Mouse (Mus musculus): ENCODE results near the gene Spop. TPM values are rescaled to one million over a fixed set of nuclear protein-coding genes. Genes with fewer than 3 reads are reported as not detected.

Spop gene
- polyA plus RNA-seq, 1 experiment from 2014 or later, result 146 TPM

DNA sequence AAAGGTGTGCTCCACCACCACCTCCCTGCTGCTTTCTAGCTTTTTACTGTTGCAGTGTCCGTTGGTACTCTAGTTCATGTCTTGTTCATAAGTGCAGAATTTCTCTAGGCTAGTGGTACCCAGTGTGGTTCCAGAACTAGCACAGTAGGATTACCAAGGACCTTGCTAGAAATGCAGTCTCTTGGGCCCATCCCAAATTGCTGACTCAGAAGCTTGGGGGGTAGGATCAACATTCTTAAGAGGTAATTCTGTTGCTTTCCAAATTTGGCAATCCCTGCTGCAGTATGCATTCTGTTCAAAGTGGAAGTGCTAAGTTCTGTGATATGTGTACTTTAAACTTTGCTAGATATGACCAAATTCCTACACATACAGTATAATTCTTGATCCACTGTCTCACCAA, 53.9 kb downstream of the Spop start:
- H3K4me1 ChIP-seq (replicated peaks; ENCODE audit: control insufficient read depth, insufficient read depth, low read length), result no peaks in the 10 kb centered on the region
- H3K4me3 ChIP-seq (ENCODE audit: low read depth, low read length), result no peak overlapping the region
- H3K27me3 ChIP-seq (ENCODE audit: control insufficient read depth, insufficient read depth, low read length), result no peaks in the 10 kb centered on the region
- DNase-seq (ENCODE audit: low spot score) (no peak), ATAC-seq (ENCODE audit: low FRiP score) (no peak)
- no peaks in the 10 kb centered on the region for H3K9me3 ChIP-seq (ENCODE audit: control insufficient read depth, low read length)
- H3K4me2 ChIP-seq (replicated peaks; ENCODE audit: low read depth, low read length), result no peak overlapping the region
- no peak overlapping the region for H3K9ac ChIP-seq (ENCODE audit: low read depth, low read length)
- no peaks in the 10 kb centered on the region for H3K36me3 ChIP-seq (ENCODE audit: control insufficient read depth, insufficient read depth, low read length)
- WGBS, result 85% methylated on average over 1 of the region's 1 CpGs
- no peak overlapping the region for H3K27ac ChIP-seq (ENCODE audit: low read depth, low read length)

DNA sequence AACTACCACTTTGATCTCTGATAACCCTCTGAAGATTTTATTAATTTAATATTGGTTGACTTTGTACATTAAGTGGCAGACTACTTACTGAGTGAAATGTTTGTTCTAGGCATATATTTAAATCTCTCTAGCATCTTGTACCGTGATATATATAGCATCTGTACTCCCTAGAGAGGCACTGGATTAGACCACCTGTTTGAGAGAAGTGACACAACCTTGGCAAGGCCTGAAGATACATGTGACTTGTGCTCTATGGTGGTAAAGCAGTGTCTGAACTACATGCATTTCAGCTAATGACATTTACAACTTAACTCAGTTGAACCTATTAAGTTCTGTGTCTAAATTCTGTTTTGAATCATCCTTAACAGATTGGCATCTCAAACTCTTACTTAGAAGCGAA, 59.1 kb downstream of the Spop start:
- no peaks in the 10 kb centered on the region for H3K27me3 ChIP-seq (ENCODE audit: control insufficient read depth, insufficient read depth, low read length)
- H3K9ac ChIP-seq (ENCODE audit: low read depth, low read length), result no peak overlapping the region
- WGBS, result 91% methylated on average over 2 of the region's 2 CpGs
- DNase-seq (ENCODE audit: low spot score) (no peak), ATAC-seq (ENCODE audit: low FRiP score) (no peak)
- H3K27ac ChIP-seq (ENCODE audit: low read depth, low read length), result no peak overlapping the region
- H3K4me1 ChIP-seq (replicated peaks; ENCODE audit: control insufficient read depth, insufficient read depth, low read length), result no peaks in the 10 kb centered on the region
- no peaks in the 10 kb centered on the region; the same call in 1 of the 2 replicates for H3K36me3 ChIP-seq (ENCODE audit: control insufficient read depth, insufficient read depth, low read length)
- no peak overlapping the region for H3K4me3 ChIP-seq (ENCODE audit: low read depth, low read length)
- H3K4me2 ChIP-seq (replicated peaks; ENCODE audit: low read depth, low read length), result no peak overlapping the region
- no peaks in the 10 kb centered on the region for H3K9me3 ChIP-seq (ENCODE audit: control insufficient read depth, low read length)

DNA sequence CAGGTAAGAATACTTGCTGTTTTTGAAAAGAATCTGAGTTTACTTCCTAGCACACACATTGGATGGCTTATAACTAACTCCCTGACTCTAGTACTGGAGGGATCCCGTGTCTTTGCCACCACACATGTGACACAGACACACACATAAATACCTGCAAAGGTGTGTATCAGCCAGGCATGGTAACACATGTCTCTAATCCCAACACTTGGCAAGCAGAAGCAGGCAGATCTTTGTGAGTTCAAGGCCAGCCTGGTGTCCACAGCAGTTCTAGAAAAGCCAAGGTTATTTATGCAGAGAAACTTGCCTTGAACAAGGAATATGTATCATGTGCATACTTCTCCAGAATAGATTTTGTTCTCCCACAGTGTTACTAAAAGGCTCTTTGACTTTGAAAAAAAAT, 59.6 kb downstream of the Spop start:
- 96% methylated on average over 1 of the region's 1 CpGs for WGBS
- no peaks in the 10 kb centered on the region for H3K9me3 ChIP-seq (ENCODE audit: control insufficient read depth, low read length)

DNA sequence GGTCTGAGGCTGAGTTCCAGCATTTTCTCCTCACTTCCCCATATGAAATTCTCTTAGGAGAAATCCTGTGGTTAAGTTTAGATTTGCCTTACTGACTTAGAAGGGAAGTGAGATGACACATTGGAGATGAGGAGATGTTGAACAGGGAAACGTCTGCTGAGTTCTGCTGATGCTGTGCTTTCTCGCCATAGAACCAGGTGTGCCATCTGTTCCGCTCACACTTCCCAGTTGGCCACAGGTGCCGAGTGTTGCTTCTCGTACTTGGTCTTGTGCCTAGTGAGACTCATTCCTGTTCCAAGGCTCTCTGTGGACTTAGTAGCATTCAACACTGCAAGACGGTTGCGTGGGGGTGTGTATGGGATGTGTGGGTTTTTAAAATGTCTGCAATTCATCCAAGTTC, 62.4 kb downstream of the Spop start:
- Histone ChIP-seq H3K4me1 (replicated peaks; ENCODE audit: control insufficient read depth, insufficient read depth, low read length) (no peaks in the 10 kb centered on the region), H3K27ac (ENCODE audit: low read depth, low read length) (no peak overlapping the region), H3K4me3 (ENCODE audit: low read depth, low read length) (no peak overlapping the region), H3K27me3 (ENCODE audit: control insufficient read depth, insufficient read depth, low read length) (no peaks in the 10 kb centered on the region), H3K9me3 (ENCODE audit: control insufficient read depth, low read length) (no peaks in the 10 kb centered on the region), H3K4me2 (replicated peaks; ENCODE audit: low read depth, low read length) (no peak overlapping the region), H3K36me3 (ENCODE audit: control insufficient read depth, insufficient read depth, low read length) (no peaks in the 10 kb centered on the region; the same call in 1 of the 2 replicates), H3K9ac (ENCODE audit: low read depth, low read length) (no peak overlapping the region)
- WGBS, result 94% methylated on average over 7 of the region's 7 CpGs
- ATAC-seq (ENCODE audit: low FRiP score), result no peak
- DNase-seq (ENCODE audit: low spot score), result no peak

More for the DNA sequence above, 59.6 kb downstream of the Spop start:
- H3K36me3 ChIP-seq (ENCODE audit: control insufficient read depth, insufficient read depth, low read length), result no peaks in the 10 kb centered on the region; the same call in 1 of the 2 replicates
- H3K27me3 ChIP-seq (ENCODE audit: control insufficient read depth, insufficient read depth, low read length), result no peaks in the 10 kb centered on the region
- no peak overlapping the region for H3K4me2 ChIP-seq (replicated peaks; ENCODE audit: low read depth, low read length)
- H3K27ac ChIP-seq (ENCODE audit: low read depth, low read length), result no peak overlapping the region
- H3K4me1 ChIP-seq (replicated peaks; ENCODE audit: control insufficient read depth, insufficient read depth, low read length), result no peaks in the 10 kb centered on the region
- DNase-seq (ENCODE audit: low spot score), result no peak
- no peak overlapping the region for H3K4me3 ChIP-seq (ENCODE audit: low read depth, low read length)
- H3K9ac ChIP-seq (ENCODE audit: low read depth, low read length), result no peak overlapping the region
- no peak for ATAC-seq (ENCODE audit: low FRiP score)

DNA sequence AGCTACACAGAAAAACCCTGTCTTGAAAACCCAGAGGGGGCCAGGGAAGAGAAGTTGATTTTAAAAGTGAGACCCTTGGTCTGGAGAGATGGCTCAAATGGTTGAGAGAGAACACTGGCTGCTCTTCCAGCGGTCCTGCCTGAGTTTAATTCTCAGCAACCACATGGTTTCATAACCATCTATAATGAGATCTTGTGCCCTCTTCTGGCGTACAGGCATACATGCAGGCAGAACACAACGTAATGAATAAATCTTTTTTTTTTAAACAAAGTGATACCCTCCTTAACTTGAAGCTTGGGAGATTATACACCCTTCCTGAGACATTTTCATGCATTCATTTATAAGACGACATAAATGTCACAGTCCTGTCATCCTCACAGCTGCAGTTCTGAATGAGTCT, 65.6 kb downstream of the Spop start:
- 85% methylated on average over 4 of the region's 4 CpGs for WGBS
- DNase-seq (ENCODE audit: low spot score), result no peak

DNA sequence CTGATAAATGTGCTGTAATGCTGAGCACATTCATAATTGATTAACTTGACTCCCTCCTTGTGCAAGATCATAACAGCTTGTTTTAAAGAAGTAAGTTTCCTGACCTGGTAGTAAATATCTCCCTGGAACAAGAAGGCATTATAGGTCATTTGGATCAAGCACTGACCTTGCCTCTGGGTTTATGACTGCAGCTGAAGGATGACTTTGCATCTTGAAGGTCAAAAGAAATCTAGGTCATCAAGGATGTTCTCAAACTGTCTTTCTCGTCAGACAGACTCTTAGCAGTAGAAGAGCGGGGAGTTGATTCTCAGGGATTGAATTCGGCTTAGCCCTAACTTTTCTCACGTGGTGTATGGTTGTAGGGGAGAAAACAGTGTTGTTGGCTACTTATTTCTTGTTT, 66.8 kb downstream of the Spop start:
- H3K9me3 ChIP-seq (ENCODE audit: control insufficient read depth, low read length), result no peaks in the 10 kb centered on the region
- no peaks in the 10 kb centered on the region for H3K4me1 ChIP-seq (replicated peaks; ENCODE audit: control insufficient read depth, insufficient read depth, low read length)
- H3K9ac ChIP-seq (ENCODE audit: low read depth, low read length), result no peak overlapping the region
- 86% methylated on average over 4 of the region's 4 CpGs for WGBS
- H3K36me3 ChIP-seq (ENCODE audit: control insufficient read depth, insufficient read depth, low read length), result peaks cover 2% of the 10 kb centered on the region; the same call in 1 of the 2 replicates
- DNase-seq (ENCODE audit: low spot score), result no peak
- no peak overlapping the region for H3K4me3 ChIP-seq (ENCODE audit: low read depth, low read length)
- no peak overlapping the region for H3K4me2 ChIP-seq (replicated peaks; ENCODE audit: low read depth, low read length)
- no peaks in the 10 kb centered on the region for H3K27me3 ChIP-seq (ENCODE audit: control insufficient read depth, insufficient read depth, low read length)
- H3K27ac ChIP-seq (ENCODE audit: low read depth, low read length), result no peak overlapping the region
- no peak for ATAC-seq (ENCODE audit: low FRiP score)

More for the DNA sequence above, 65.6 kb downstream of the Spop start:
- Histone ChIP-seq H3K27me3 (ENCODE audit: control insufficient read depth, insufficient read depth, low read length) (no peaks in the 10 kb centered on the region), H3K4me1 (replicated peaks; ENCODE audit: control insufficient read depth, insufficient read depth, low read length) (no peaks in the 10 kb centered on the region), H3K4me2 (replicated peaks; ENCODE audit: low read depth, low read length) (no peak overlapping the region), H3K9me3 (ENCODE audit: control insufficient read depth, low read length) (no peaks in the 10 kb centered on the region), H3K9ac (ENCODE audit: low read depth, low read length) (no peak overlapping the region), H3K4me3 (ENCODE audit: low read depth, low read length) (no peak overlapping the region), H3K27ac (ENCODE audit: low read depth, low read length) (no peak overlapping the region), H3K36me3 (ENCODE audit: control insufficient read depth, insufficient read depth, low read length) (no peaks in the 10 kb centered on the region; the same call in 1 of the 2 replicates)
- no peak for ATAC-seq (ENCODE audit: low FRiP score)

DNA sequence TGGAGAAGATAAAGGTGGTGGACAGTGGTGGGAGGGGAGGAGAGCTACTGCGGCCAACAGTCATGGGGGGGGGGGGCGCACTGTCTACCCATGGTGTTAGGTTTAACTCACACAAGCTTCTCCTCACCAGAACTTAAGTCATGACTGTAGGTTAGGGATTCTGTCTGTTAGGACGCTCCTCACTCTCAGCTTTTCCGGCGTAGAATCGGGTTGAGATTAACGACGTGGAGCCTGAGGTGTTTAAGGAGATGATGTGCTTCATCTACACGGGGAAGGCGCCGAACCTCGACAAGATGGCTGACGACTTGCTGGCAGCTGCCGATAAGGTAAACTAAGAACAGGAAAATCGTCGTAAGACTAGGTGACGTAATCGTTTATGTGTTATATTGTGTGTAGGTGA, 71.8 kb downstream of the Spop start:
- ATAC-seq (ENCODE audit: low FRiP score), result no peak
- WGBS, result 95% methylated on average over 18 of the region's 18 CpGs
- no peaks in the 10 kb centered on the region for H3K27me3 ChIP-seq (ENCODE audit: control insufficient read depth, insufficient read depth, low read length)
- no peak overlapping the region for H3K27ac ChIP-seq (ENCODE audit: low read depth, low read length)
- no peak for DNase-seq (ENCODE audit: low spot score)
- H3K4me3 ChIP-seq (ENCODE audit: low read depth, low read length), result no peak overlapping the region
- H3K36me3 ChIP-seq (ENCODE audit: control insufficient read depth, insufficient read depth, low read length), result peaks cover 2% of the 10 kb centered on the region; the same call in 1 of the 2 replicates
- no peaks in the 10 kb centered on the region for H3K4me1 ChIP-seq (replicated peaks; ENCODE audit: control insufficient read depth, insufficient read depth, low read length)
- H3K9me3 ChIP-seq (ENCODE audit: control insufficient read depth, low read length), result no peaks in the 10 kb centered on the region
- H3K4me2 ChIP-seq (replicated peaks; ENCODE audit: low read depth, low read length), result no peak overlapping the region
- H3K9ac ChIP-seq (ENCODE audit: low read depth, low read length), result no peak overlapping the region

DNA sequence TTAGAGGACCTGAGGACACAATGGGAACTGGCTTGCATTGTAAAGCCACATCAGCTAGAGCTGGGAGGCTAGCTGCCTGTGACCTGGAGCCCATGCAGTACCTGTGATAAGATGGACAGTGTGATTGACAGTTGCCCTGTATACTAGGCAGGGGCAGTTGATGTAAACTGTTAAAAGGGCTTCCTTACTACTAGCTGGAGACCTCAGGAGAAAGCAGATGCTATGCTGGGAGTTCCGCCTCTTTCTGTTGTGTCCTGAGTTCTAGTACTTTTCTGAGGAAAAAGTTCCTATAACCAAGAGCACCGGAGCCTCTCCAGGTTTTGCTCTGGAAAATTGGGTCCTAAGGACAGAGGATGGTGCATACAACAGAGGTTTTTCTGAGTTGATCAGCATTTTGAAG, 73.4 kb downstream of the Spop start:
- H3K4me3 ChIP-seq (ENCODE audit: low read depth, low read length), result no peak overlapping the region
- no peaks in the 10 kb centered on the region for H3K9me3 ChIP-seq (ENCODE audit: control insufficient read depth, low read length)
- ATAC-seq (ENCODE audit: low FRiP score) (no peak), DNase-seq (ENCODE audit: low spot score) (no peak)
- H3K4me1 ChIP-seq (replicated peaks; ENCODE audit: control insufficient read depth, insufficient read depth, low read length), result no peaks in the 10 kb centered on the region
- H3K4me2 ChIP-seq (replicated peaks; ENCODE audit: low read depth, low read length), result no peak overlapping the region
- no peaks in the 10 kb centered on the region for H3K27me3 ChIP-seq (ENCODE audit: control insufficient read depth, insufficient read depth, low read length)
- no peak overlapping the region for H3K27ac ChIP-seq (ENCODE audit: low read depth, low read length)
- no peak overlapping the region for H3K9ac ChIP-seq (ENCODE audit: low read depth, low read length)
- WGBS, result 96% methylated on average over 2 of the region's 2 CpGs
- H3K36me3 ChIP-seq (ENCODE audit: control insufficient read depth, insufficient read depth, low read length), result peaks cover 2% of the 10 kb centered on the region; the same call in 1 of the 2 replicates

DNA sequence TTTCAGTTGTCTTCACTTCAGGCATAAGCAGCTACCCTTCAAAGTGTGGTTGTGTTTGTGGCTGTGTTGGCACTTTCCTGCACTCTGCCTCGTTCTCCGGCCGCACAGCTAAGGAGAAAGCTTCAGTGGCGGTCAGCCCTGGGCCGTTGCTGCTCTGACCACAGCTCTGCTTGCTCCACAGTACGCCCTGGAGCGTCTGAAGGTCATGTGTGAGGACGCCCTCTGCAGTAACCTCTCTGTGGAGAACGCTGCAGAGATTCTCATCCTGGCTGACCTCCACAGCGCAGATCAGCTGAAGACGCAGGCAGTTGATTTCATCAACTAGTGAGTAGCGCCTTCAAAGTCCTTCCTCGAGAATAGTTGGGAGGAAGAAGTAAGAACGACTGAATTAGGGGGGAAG, 76.2 kb downstream of the Spop start:
- no peak for ATAC-seq (ENCODE audit: low FRiP score)
- Histone ChIP-seq H3K27me3 (ENCODE audit: control insufficient read depth, insufficient read depth, low read length) (no peaks in the 10 kb centered on the region), H3K27ac (ENCODE audit: low read depth, low read length) (no peak overlapping the region), H3K9ac (ENCODE audit: low read depth, low read length) (no peak overlapping the region), H3K4me3 (ENCODE audit: low read depth, low read length) (no peak overlapping the region), H3K4me1 (replicated peaks; ENCODE audit: control insufficient read depth, insufficient read depth, low read length) (no peaks in the 10 kb centered on the region), H3K4me2 (replicated peaks; ENCODE audit: low read depth, low read length) (no peak overlapping the region), H3K36me3 (ENCODE audit: control insufficient read depth, insufficient read depth, low read length) (peaks cover 2% of the 10 kb centered on the region; the same call in 1 of the 2 replicates), H3K9me3 (ENCODE audit: control insufficient read depth, low read length) (no peaks in the 10 kb centered on the region)
- DNase-seq (ENCODE audit: low spot score), result no peak
- WGBS, result 84% methylated on average over 14 of the region's 14 CpGs

Measured in hindbrain, embryonic 11.5 days (tissue).